Mouse (Mus musculus) MEL (cell line): ENCODE measurements around the gene Abca13.

Experiments
- BHLHE40 ChIP-seq: IDR thresholded peaks from 2 replicates; pipeline ENCODE4 v1.6.1; 2012; ENCODE audit warnings: low read depth, mild to moderate bottlenecking, inconsistent platforms, low read length, improper control_type of control experiment, borderline replicate concordance
- CHD2 ChIP-seq: IDR thresholded peaks from 2 replicates; pipeline ENCODE4 v1.6.1; 2011; ENCODE audit warnings: low read length, improper control_type of control experiment
- CTCF ChIP-seq, 3 experiments: IDR thresholded peaks in 2 of 3; conservative IDR thresholded peaks in 1 of 3; 2 replicates each; pipeline ENCODE4 v1.5.1; 2011 to 2012; ENCODE audit warnings: low read length in 3 of 3, low read depth in 2 of 3, mild to moderate bottlenecking in 2 of 3, improper control_type of control experiment in 1 of 3, inconsistent platforms in 1 of 3, mixed read lengths in 1 of 3, moderate library complexity in 1 of 3; ENCODE audit not compliant: control insufficient read depth in 1 of 3, insufficient read depth in 1 of 3, poor library complexity in 1 of 3, severe bottlenecking in 1 of 3
- EP300 ChIP-seq, 2 experiments: IDR thresholded peaks; 2 replicates each; pipeline ENCODE4 v1.6.1; 2011; ENCODE audit warnings: improper control_type of control experiment in 2 of 2, low read length in 2 of 2, low read depth in 1 of 2, mild to moderate bottlenecking in 1 of 2
- GATA1 ChIP-seq: IDR thresholded peaks from 2 replicates; pipeline ENCODE4 v1.6.1; 2011; ENCODE audit warnings: low read depth, low read length, improper control_type of control experiment
- KAT2A ChIP-seq: conservative IDR thresholded peaks from 2 replicates; pipeline ENCODE4 v1.6.1; 2012; ENCODE audit warnings: low read depth, low read length, improper control_type of control experiment, inconsistent platforms
- MAFK ChIP-seq: IDR thresholded peaks from 2 replicates; pipeline ENCODE4 v1.6.1; 2011; ENCODE audit warnings: low read depth, mild to moderate bottlenecking, low read length, improper control_type of control experiment, borderline replicate concordance
- MYC ChIP-seq: IDR thresholded peaks from 2 replicates; pipeline ENCODE4 v1.6.1; 2011; ENCODE audit warnings: low read depth, mild to moderate bottlenecking, low read length, improper control_type of control experiment, moderate library complexity
- NELFE ChIP-seq: IDR thresholded peaks from 2 replicates; pipeline ENCODE4 v1.6.1; 2011; ENCODE audit warnings: low read depth, low read length, improper control_type of control experiment
- POLR2A ChIP-seq, 2 experiments: IDR thresholded peaks; 2 replicates each; pipeline ENCODE4 v1.6.1; 2011 to 2012; ENCODE audit warnings: low read length in 2 of 2, mild to moderate bottlenecking in 2 of 2, control low read depth in 1 of 2, improper control_type of control experiment in 1 of 2, low read depth in 1 of 2, moderate library complexity in 1 of 2; ENCODE audit not compliant: control insufficient read depth in 1 of 2, insufficient read depth in 1 of 2, poor library complexity in 1 of 2
- TAL1 ChIP-seq: IDR thresholded peaks from 2 replicates; pipeline ENCODE4 v1.6.1; 2012; ENCODE audit warnings: mild to moderate bottlenecking, inconsistent platforms, low read length, moderate library complexity, mixed read lengths
- TBP ChIP-seq: IDR thresholded peaks from 2 replicates; pipeline ENCODE4 v1.8.0; 2011; ENCODE audit warnings: low read depth, low read length, improper control_type of control experiment
- UBTF ChIP-seq: IDR thresholded peaks from 2 replicates; pipeline ENCODE4 v1.6.1; 2012; ENCODE audit warnings: low read depth, mild to moderate bottlenecking, inconsistent platforms, low read length, improper control_type of control experiment, moderate library complexity, borderline replicate concordance; ENCODE audit not compliant: insufficient read depth
- USF1 ChIP-seq: IDR thresholded peaks from 2 replicates; pipeline ENCODE4 v1.6.1; 2014; ENCODE audit warnings: low read depth, mild to moderate bottlenecking, inconsistent platforms, low read length, improper control_type of control experiment, moderate library complexity

DNA sequence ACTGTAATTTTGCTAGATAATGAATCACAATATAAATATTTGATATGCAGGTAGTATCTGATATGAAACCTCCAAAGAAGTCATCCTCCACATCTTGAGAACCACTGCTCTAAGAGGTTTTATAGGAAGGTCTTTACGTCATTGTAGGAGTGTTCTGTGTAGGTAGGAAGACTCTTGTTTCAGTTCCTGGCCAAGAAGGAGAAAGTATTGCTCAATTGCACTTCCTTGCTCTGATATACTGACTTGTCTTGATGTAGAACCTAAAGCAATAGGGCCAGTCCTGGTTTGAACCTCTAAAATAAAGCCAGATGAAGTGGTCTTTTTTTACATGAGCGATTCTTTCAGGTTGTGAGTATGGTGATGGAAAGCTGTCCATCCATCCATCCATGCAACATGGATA is 431.1 kb downstream of the Abca13 start:
- no peak for TF ChIP-seq MAFK
- no peak for TF ChIP-seq CTCF (IDR thresholded peaks at IDR 0.05 in 2 of 3, conservative IDR thresholded peaks at IDR 0.05 in 1 of 3; ENCODE audit: control insufficient read depth in 1 of 3, insufficient read depth in 1 of 3, low read depth in 2 of 3, low read length in 3 of 3, poor library complexity in 1 of 3, severe bottlenecking in 1 of 3)
- no peak for TF ChIP-seq KAT2A
- no peak for TF ChIP-seq GATA1
- no peak for TF ChIP-seq POLR2A (IDR thresholded peaks at IDR 0.05; ENCODE audit: control insufficient read depth in 1 of 2, insufficient read depth in 1 of 2, low read depth in 1 of 2, low read length in 2 of 2, poor library complexity in 1 of 2)
- TF ChIP-seq TAL1, result no peak
- no peak for TF ChIP-seq USF1
- TF ChIP-seq EP300 (IDR thresholded peaks at IDR 0.05; ENCODE audit: low read depth in 1 of 2, low read length in 2 of 2), result no peak
- no peak for TF ChIP-seq NELFE
- TF ChIP-seq UBTF, result no peak
- no peak for TF ChIP-seq MYC
- no peak for TF ChIP-seq TBP
- TF ChIP-seq BHLHE40, result no peak
- TF ChIP-seq CHD2, result no peak
